Mouse (Mus musculus) midbrain, embryonic 11.5 days (tissue): Measurements from ENCODE around the gene Hs2st1. TPM values are rescaled to one million over a fixed set of nuclear protein-coding genes. Genes with fewer than 3 reads are reported as not detected.

Experiments used
- ATAC-seq: fragments of 200-750 bp; cut with Nextera tagmentation; 2 replicates; pipeline ENCODE4 v1.8.0; 2017; ENCODE audit warnings: moderate TSS enrichment, moderate library complexity; ENCODE audit not compliant: low FRiP score
- DNase-seq: peaks from one replicate; pipeline ENCODE4 v3.0.0; 2015; ENCODE audit warnings: low spot score; ENCODE audit errors: missing footprints
- H3K27ac ChIP-seq: fragments of 300-500 bp; sonication (generic); 2 replicates; pipeline ENCODE4 v1.5.1; 2014; ENCODE audit warnings: low read depth, low read length
- H3K27me3 ChIP-seq: fragments of 300-500 bp; sonication (generic); 2 replicates; pipeline ENCODE4 v1.6.1; 2014; ENCODE audit warnings: mild to moderate bottlenecking, low read length, moderate library complexity, mixed read lengths; ENCODE audit not compliant: control insufficient read depth, insufficient read depth
- H3K36me3 ChIP-seq: fragments of 300-500 bp; sonication (generic); 2 replicates; pipeline ENCODE4 v1.6.1; 2014; ENCODE audit warnings: mild to moderate bottlenecking, low read length, moderate library complexity, mixed read lengths; ENCODE audit not compliant: control insufficient read depth, insufficient read depth
- H3K4me1 ChIP-seq: fragments of 300-500 bp; sonication (generic); 2 replicates; pipeline ENCODE4 v1.6.1; 2014; ENCODE audit warnings: low read length; ENCODE audit not compliant: control insufficient read depth, insufficient read depth
- H3K4me2 ChIP-seq: fragments of 300-500 bp; sonication (generic); 2 replicates; pipeline ENCODE4 v1.6.1; 2014; ENCODE audit warnings: mild to moderate bottlenecking, moderate library complexity
- H3K4me3 ChIP-seq: fragments of 300-500 bp; sonication (generic); 2 replicates; pipeline ENCODE4 v1.5.1; 2014; ENCODE audit warnings: low read depth, low read length
- H3K9ac ChIP-seq: fragments of 300-500 bp; sonication (generic); 2 replicates; pipeline ENCODE4 v1.6.1; 2014; ENCODE audit warnings: low read length
- H3K9me3 ChIP-seq: fragments of 300-500 bp; sonication (generic); 2 replicates; pipeline ENCODE4 v1.6.1; 2016; ENCODE audit warnings: low read length; ENCODE audit not compliant: control insufficient read depth
- WGBS: fragments of 180-500 bp; shearing (Covaris S2); extraction: QIAGEN DNeasy Blood & Tissue Kit; methylation state at CpG from one replicate; pipeline ENCODE4 v1.1.7; 2014; 5-methylcytosine and 5-hydroxymethylcytosine counted together
- polyA plus RNA-seq: library from polyadenylated mRNA; unstranded; fragments of >200 nt; fragmentation: Nextera tagmentation; extraction: Ambion mirVana; gene quantifications from 2 replicates; pipeline ENCODE4 v1.2.1, GENCODE M21; 2014

Hs2st1 gene
- polyA plus RNA-seq, 1 experiment from 2014 or later: 16.5 TPM

- H3K27ac ChIP-seq: no peak overlapping the region
- H3K9ac ChIP-seq: no peak overlapping the region
- H3K4me1 ChIP-seq: no peaks in the 10 kb centered on the region
- H3K4me3 ChIP-seq: no peak overlapping the region
- H3K4me2 ChIP-seq: no peak overlapping the region
- H3K36me3 ChIP-seq: no peaks in the 10 kb centered on the region; the same call in none of the 2 replicates
- ATAC-seq (no peak), DNase-seq (no peak)
- no peaks in the 10 kb centered on the region for H3K27me3 ChIP-seq
- H3K9me3 ChIP-seq: no peaks in the 10 kb centered on the region
- WGBS: 94% methylated on average over 10 of the region's 10 CpGs
Observed at GRCm38 (mm10) chr3:144462679-144463078, 107.3 kb downstream of the Hs2st1 start.

GRCm38 (mm10) chr3:144460183-144460788 lies 109.7 kb downstream of the Hs2st1 start:
- Histone ChIP-seq H3K9ac (no peak overlapping the region), H3K4me2 (no peak overlapping the region), H3K27me3 (no peaks in the 10 kb centered on the region), H3K4me3 (no peak overlapping the region), H3K36me3 (no peaks in the 10 kb centered on the region; the same call in none of the 2 replicates), H3K4me1 (no peaks in the 10 kb centered on the region), H3K9me3 (no peaks in the 10 kb centered on the region), H3K27ac (no peak overlapping the region)
- ATAC-seq (no peak), DNase-seq (no peak)
- WGBS: 85% methylated on average over 5 of the region's 5 CpGs

GRCm38 (mm10) chr3:144459285-144459697 lies 110.7 kb downstream of the Hs2st1 start:
- DNase-seq (no peak), ATAC-seq (no peak)
- 72% methylated on average over 8 of the region's 8 CpGs for WGBS
- no peak overlapping the region for H3K9ac ChIP-seq
- H3K4me3 ChIP-seq: no peak overlapping the region
- H3K27ac ChIP-seq: no peak overlapping the region
- H3K4me1 ChIP-seq: no peaks in the 10 kb centered on the region
- no peaks in the 10 kb centered on the region for H3K9me3 ChIP-seq
- no peak overlapping the region for H3K4me2 ChIP-seq
- H3K27me3 ChIP-seq: no peaks in the 10 kb centered on the region
- no peaks in the 10 kb centered on the region; the same call in none of the 2 replicates for H3K36me3 ChIP-seq

- peak; percentile 87 for ATAC-seq
- no peak overlapping the region; the same call in 1 of the 2 replicates for H3K9ac ChIP-seq
- 70% methylated on average over 19 of the region's 19 CpGs for WGBS
- H3K27ac ChIP-seq: no peak overlapping the region
- H3K27me3 ChIP-seq: no peaks in the 10 kb centered on the region
- H3K4me1 ChIP-seq: peaks cover 3% of the 10 kb centered on the region; the same call in 1 of the 2 replicates
- DNase-seq: peak; percentile 93
- H3K4me2 ChIP-seq: no peak overlapping the region
- H3K4me3 ChIP-seq: no peak overlapping the region
- H3K36me3 ChIP-seq: no peaks in the 10 kb centered on the region
- no peaks in the 10 kb centered on the region for H3K9me3 ChIP-seq
Observed at GRCm38 (mm10) chr3:144453701-144454430, 116.1 kb downstream of the Hs2st1 start.

GRCm38 (mm10) chr3:144448977-144449376 lies 121.0 kb downstream of the Hs2st1 start:
- ATAC-seq: no peak
- no peaks in the 10 kb centered on the region for H3K36me3 ChIP-seq
- no peaks in the 10 kb centered on the region for H3K27me3 ChIP-seq
- H3K4me2 ChIP-seq: no peak overlapping the region
- no peaks in the 10 kb centered on the region for H3K9me3 ChIP-seq
- H3K4me3 ChIP-seq: no peak overlapping the region
- H3K9ac ChIP-seq: no peak overlapping the region
- no peak for DNase-seq
- no peak overlapping the region for H3K27ac ChIP-seq
- WGBS: 93% methylated on average over 6 of the region's 6 CpGs
- H3K4me1 ChIP-seq: peaks cover 1% of the 10 kb centered on the region; the same call in 1 of the 2 replicates

- H3K4me1 ChIP-seq: no peaks in the 10 kb centered on the region
- H3K27me3 ChIP-seq: no peaks in the 10 kb centered on the region
- ATAC-seq (no peak), DNase-seq (no peak)
- H3K9me3 ChIP-seq: no peaks in the 10 kb centered on the region
- no peak overlapping the region for H3K9ac ChIP-seq
- H3K27ac ChIP-seq: no peak overlapping the region
- no peak overlapping the region for H3K4me2 ChIP-seq
- whole genome bisulfite sequencing: 88% methylated on average over 9 of the region's 9 CpGs
- H3K4me3 ChIP-seq: no peak overlapping the region
- no peaks in the 10 kb centered on the region for H3K36me3 ChIP-seq
Observed at GRCm38 (mm10) chr3:144447917-144448316, 122.1 kb downstream of the Hs2st1 start.

GRCm38 (mm10) chr3:144446081-144446634 lies 123.8 kb downstream of the Hs2st1 start:
- no peak overlapping the region for H3K4me3 ChIP-seq
- no peak overlapping the region for H3K27ac ChIP-seq
- no peaks in the 10 kb centered on the region for H3K36me3 ChIP-seq
- WGBS: 94% methylated on average over 14 of the region's 14 CpGs
- no peaks in the 10 kb centered on the region for H3K4me1 ChIP-seq
- ATAC-seq (no peak), DNase-seq (no peak)
- H3K9me3 ChIP-seq: no peaks in the 10 kb centered on the region
- no peak overlapping the region for H3K4me2 ChIP-seq
- no peak overlapping the region for H3K9ac ChIP-seq
- H3K27me3 ChIP-seq: no peaks in the 10 kb centered on the region

- DNase-seq (no peak), ATAC-seq (no peak)
- Histone ChIP-seq H3K4me1 (no peaks in the 10 kb centered on the region), H3K9me3 (no peaks in the 10 kb centered on the region), H3K27ac (no peak overlapping the region), H3K27me3 (no peaks in the 10 kb centered on the region), H3K9ac (no peak overlapping the region), H3K4me2 (no peak overlapping the region), H3K4me3 (no peak overlapping the region), H3K36me3 (no peaks in the 10 kb centered on the region)
- WGBS: 94% methylated on average over 14 of the region's 14 CpGs
Observed at GRCm38 (mm10) chr3:144437871-144438398, 132.0 kb downstream of the Hs2st1 start.

GRCm38 (mm10) chr3:144436076-144436475 lies 133.9 kb downstream of the Hs2st1 start:
- no peaks in the 10 kb centered on the region for H3K27me3 ChIP-seq
- no peaks in the 10 kb centered on the region for H3K9me3 ChIP-seq
- H3K4me1 ChIP-seq: no peaks in the 10 kb centered on the region
- no peak for DNase-seq
- H3K27ac ChIP-seq: no peak overlapping the region
- ATAC-seq: no peak
- no peak overlapping the region for H3K9ac ChIP-seq
- no peak overlapping the region for H3K4me2 ChIP-seq
- WGBS: 89% methylated on average over 3 of the region's 3 CpGs
- no peak overlapping the region for H3K4me3 ChIP-seq
- no peaks in the 10 kb centered on the region for H3K36me3 ChIP-seq
